Mouse (Mus musculus) heart, adult 18-20 months (tissue): ENCODE data around the gene Slc7a14. TPM values are rescaled to one million over a fixed set of nuclear protein-coding genes. Genes with fewer than 3 reads are reported as not detected.
A peak's percentile ranks its signal among the peaks of the same experiment; 100 is the strongest.
"Not testable (repeated sequence)": the region's sequence is repeated elsewhere in the genome, so short reads cannot be mapped to it uniquely, and the experiment has no call there.

Experiments used
- DNase-seq, 2 experiments: peaks; one replicate each; pipeline ENCODE4 v3.0.0; 2021 to 2022; ENCODE audit warnings: mixed read lengths in 1 of 2
- long read RNA-seq, 2 experiments: library from polyadenylated mRNA; stranded (forward); transcript quantifications; one replicate each; pipeline ENCODE4 v2.0.0; 2021
- total RNA-seq, 2 experiments: library from RNA; stranded (reverse); gene quantifications; 2 replicates each; pipeline ENCODE4 v1.2.3; 2021

Gene Slc7a14
- total RNA-seq, result not detected
- long read RNA-seq, experiment 1, result 0 reads
- long read RNA-seq, experiment 2, result 0 reads

DNA sequence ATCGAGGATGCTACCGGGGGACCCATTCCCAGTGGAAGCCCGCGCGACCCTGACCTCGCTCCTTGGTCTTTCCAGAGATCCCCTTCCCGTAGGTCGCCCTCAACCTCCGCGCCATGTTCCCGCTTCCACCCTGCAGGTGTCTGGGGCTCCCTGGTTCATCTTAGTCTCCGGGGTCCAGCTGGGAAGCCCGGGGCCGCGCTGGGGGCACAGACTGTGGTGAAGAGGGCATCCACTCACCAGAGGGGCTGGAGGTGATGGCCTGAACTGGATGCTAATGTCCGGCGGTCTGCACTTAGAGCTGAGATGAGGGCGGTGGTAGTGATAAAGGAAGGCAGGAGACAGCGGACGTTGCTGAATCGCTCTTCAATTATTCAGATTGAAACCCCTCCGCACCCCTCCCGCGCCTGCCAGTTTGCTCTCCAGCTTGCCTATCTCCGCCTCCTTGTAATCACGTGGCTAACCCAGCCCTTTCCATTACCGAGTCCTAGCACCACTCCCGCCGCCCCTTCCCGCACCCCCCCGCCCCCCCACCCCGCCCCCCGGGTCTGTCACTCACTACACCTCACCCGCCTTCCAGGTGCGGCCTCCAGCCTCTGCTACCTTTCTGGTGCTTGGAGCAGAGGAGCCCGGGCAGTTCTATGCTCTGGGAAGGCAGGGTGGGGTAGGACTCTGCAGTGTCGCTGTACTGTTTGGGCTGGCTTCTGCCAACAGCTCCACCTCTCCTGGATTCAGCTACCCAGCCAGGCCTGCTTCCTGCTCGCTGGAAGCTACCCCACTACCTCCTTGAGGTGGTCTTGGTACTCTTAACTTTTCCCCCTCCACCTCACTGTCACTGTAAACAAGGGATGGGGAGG is at the start of gene Slc7a14:
TSS of gene Slc7a14 (minus strand) at position 445 of the 854 bp plus-strand sequence.
- DNase-seq, result no peak

- DNase-seq, result no peak
Observed at GRCm38 (mm10) chr3:31346540-31346939, 36.4 kb upstream of the Slc7a14 start.

DNA sequence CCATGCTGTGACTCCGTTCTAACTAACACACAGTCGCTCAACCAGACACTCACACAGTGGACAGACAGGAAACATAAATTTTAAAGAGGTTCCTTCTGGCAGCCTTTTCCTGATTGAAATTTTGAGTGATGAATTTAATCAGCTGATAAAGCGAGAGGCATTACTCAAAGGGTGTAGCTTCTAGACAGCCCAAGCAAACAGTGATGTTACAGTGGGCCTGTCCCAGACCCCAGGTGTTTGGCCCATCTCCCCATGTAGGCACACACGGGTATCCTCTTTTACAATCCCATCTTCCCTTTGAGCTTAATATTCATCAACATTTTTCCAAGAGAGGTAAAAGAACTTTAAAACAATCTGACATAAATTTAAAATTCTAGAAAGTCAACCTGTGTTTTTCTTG is 35.6 kb upstream of the Slc7a14 start:
- DNase-seq, result no peak

DNA sequence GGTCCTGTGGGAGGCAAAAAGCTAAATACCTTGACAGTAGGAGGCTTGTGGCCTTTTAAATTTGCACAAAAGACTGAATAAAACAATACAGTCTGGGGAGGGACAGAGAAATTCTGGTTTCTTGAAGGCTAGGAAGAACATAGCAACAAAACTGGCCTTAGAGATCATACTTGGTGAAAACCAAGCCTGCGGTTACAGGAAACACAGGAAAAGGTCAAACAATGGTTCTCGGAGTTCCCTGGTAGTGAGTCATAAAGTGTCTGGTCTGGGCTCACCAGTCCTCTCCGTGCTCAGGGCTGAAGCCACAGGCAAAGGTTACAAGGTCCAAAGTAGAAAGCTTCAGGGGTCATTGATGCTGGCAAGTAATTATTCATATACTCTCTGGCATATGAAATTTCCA is 29.1 kb upstream of the Slc7a14 start:
- no peak for DNase-seq

DNA sequence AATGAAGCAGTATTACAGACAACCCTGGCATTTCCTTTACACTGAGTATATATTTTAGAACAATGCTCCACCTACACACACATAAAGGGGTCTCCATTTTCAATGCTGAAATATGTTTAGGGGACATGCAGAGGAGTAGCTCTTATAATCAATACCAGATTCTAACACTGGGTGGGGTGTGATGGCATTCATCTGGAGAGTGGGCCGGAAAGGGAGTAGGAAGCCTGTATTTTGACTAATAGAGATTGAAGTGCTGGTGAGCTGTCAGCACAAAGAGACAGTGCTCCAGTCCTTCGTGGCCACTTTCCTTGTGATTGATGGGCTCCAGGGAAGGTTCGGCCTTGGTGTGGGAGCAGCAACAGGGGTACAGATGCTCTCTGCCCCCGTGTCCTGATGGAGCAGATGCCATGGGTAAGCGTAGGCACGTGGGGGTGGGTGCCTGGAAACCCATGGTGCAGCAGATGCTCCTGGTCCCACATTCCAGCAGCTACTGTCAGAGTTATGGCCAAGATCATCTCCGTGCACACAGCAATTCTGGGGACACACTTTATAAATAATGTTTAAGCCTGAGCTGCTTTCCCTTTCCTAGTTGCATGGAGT is 18.2 kb upstream of the Slc7a14 start:
- DNase-seq, result no peak

DNA sequence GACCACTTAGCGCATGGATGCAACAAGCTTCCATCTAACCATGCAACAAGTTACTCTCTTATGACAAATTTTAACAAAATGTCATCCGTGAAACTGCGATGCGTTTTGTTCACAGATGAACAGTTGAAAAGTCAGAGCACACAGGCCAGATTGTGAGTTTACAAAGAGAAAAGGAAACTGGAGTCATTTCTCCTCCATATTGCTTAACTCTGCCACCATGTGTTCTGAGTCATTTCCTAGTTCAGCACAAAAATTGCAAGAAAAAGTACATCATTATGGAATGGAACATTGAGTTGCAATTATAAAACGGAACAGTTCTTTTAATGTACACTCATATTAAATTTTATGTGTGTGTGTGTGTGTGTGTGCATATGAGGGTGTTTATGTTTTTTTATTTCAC is 17.6 kb upstream of the Slc7a14 start:
- no peak for DNase-seq

- peak in 1 of 2 experiments; percentile 2 for DNase-seq
Observed at GRCm38 (mm10) chr3:31324231-31324654, 14.1 kb upstream of the Slc7a14 start.

DNA sequence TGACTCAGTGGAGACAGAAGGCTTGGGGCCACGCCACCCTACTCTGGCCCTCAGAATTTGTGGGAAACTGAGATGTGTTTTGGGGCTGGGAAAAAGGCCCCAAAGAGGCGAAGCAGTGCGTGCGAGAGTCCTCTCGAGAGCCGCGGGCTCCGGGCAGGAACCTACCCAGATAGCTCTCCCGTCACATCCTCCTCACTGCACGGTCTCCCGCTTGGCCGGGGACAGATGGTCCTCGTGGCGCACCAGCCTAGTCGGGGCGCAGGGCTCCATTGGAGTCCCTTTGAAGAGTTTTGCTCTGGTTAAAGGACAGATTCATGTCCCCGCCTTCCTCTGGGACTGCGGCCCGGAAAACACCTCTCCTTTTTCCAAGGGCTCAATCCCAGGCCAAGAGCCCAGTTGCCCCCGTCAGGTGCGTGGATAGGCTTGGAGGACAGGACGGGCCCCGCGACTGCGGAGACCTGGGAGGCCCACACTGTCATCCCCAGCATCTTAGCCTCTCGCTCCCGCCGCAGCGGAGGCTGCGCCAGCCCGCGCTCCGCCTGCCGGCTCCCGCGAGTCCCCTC is 726 bp downstream of the Slc7a14 start:
- DNase-seq, result no peak

- DNase-seq, result peak; percentile 2 to 56
Observed at GRCm38 (mm10) chr3:31308906-31309305, 1.3 kb downstream of the Slc7a14 start.

GRCm38 (mm10) chr3:31307936-31308335 is 2.2 kb downstream of the Slc7a14 start:
- no peak for DNase-seq

DNA sequence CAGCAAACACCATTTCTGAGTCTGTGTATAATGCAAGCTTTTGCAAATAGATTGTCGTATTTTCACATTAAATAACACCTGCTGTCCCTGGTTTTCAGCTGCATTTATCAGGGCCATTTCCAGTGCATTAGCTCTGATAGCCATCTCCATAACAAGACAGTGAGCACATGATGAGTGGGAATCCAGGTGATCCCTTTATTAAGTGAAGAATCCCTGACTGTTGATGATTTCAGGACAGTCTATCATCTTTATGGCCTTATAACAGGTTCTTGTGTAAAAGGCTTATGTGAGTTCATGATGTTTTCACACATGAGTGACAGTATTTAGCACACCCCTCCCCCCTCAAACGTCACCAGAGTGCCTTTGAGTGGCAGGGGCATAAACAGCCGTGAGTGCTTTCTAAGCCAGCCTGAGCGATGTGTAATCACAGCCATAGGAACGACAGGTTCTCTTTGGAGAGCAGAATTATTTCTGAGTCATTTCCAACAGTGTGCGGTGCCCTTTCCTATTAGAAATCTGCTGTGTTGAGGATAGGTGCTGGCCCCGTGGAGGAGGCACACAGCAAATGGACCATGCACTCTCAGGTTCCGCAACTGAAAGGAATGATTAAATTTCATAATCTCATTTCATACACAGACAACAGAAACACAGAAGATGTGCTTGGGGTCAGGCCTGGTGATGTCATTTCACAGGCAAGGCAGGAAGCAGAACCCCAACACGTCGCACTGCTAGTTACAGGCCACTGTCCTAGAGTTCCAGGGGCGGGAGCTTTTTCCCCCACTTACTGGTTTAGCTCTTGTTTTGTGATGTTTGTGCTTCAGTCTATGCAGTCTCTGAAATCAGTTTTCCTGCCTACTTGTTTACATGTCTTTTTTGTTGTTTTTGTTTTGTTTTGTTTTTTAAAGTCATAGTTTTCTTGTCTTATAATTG is 18.2 kb downstream of the Slc7a14 start:
- DNase-seq, result no peak

GRCm38 (mm10) chr3:31287421-31287948 is 22.7 kb downstream of the Slc7a14 start:
- no peak for DNase-seq

DNA sequence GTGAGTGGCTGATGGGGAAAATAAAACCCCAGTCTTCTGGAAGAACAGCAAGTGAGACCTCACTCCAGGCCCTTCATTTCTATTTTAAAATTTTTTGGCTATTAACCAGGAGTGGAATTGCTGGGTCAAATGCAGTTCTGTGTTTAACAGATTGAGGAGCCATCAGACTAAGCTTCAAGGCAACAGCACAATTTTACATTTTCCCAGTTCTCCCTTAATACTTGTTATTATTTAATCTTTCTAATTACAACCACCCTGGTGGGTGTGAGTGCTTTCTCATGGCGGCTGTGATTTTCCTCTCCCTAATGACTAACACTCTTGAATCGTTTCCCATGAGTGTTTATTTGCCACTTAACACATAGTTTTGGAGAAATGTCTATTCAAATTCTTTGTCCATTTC is 29.1 kb downstream of the Slc7a14 start:
- no peak for DNase-seq

- DNase-seq, result no peak
Observed at GRCm38 (mm10) chr3:31274875-31275274, 35.3 kb downstream of the Slc7a14 start.

- not testable (repeated sequence) for DNase-seq
Observed at GRCm38 (mm10) chr3:31273247-31273646, 36.9 kb downstream of the Slc7a14 start.

- DNase-seq, result no peak
Observed at GRCm38 (mm10) chr3:31272635-31273034, 37.5 kb downstream of the Slc7a14 start.

DNA sequence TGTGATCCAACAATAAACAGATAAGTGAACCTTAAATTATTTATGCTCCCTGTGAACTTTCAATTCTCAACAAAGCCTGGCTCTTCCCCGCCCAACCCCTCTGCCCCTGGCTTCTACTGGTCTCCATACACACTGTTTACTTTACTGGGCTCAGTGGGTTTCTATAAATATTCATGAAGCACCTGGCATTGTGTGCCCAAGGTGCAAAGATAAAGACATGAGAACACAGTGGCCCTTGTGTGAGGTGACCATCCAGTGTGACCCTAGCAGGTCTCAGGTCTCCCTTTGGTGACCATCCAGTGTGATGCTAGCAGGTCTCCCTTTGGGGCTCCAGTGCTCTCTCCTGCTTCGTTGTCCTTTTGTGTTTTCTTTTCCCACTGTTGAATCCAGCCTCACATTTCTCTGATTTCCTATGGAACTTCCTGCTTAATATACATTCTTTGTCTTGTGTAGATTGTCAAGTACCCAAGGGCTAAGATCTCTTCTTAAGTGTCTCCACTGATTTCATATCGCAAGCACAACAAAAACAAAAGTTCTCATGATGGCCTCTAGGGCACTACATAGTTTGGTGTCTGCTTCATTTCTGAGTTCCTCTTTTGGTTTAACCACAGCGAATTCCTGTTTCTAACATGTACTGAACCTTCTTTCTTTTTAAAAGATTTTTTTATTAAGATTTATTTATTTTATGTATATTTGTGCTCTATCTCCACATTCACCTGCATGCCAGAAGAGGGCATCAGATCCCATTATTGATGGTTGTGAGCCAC is 40.4 kb downstream of the Slc7a14 start:
- no peak for DNase-seq

- no peak for DNase-seq
Observed at GRCm38 (mm10) chr3:31267921-31268320, 42.3 kb downstream of the Slc7a14 start.

DNA sequence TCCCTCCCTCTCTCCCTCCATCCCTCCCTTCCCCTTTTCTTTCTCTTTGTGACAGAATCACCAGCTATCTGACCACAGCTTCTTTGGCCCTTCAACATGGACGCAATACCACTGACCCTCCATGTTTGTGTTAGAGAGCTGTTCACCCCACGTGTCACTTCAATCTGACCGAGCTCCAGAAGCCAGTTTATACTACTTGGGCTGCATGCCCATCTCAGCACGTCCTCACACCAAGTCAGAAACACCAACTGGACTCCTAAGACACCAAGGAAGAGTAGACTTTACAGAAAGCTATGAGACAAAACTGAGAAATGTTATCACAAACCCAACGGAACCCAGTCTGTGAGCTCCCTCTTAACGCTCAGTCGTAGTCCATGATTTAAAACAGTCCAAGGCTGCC is 43.2 kb downstream of the Slc7a14 start:
- no peak for DNase-seq

DNA sequence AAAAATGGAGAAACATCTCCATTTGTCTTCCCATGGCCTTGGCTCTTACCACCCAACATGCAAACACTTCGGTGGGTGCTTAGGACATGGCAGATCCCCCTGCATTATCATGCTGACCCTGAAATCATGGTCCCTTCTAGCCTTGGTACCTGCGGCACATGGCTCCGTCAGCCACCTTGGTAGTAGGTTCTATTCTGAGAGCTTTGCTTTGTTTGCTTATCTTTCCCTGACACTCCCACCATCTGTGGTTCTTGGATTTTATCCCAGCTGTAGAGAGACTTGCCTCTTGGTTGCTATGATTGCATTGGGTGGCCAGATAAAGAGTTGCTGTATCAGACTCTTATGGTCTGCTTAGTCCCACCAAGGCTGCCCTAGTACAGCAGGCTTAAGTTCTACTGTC is 46.6 kb downstream of the Slc7a14 start:
- no peak for DNase-seq

DNA sequence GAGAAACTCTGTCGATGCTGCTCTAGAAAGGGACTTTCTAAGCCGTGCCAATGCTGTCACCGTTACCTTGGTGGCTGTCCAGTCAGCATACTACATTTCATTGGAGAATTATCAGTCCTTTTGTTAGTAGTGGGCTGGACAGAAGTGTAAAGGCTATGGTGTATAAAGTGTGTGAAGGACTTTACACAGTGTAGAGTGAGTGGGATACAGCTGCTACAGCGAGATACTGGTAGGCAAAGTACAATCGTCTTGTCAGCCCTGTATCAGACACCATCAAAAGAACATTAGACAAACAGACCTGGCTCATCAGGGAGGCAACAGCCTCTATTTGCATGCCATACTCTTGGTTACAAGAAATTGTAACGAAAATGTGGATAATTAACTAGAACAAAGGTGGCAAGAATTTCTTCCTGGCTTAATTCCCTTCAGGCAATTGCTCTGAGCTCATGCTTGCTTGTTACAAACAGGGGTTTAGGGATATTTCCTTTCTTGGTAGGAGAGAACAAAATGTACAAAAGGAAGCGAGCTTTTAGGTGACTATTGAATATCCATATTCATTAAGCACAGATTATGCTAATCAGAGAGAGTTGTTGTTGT is 48.7 kb downstream of the Slc7a14 start:
- no peak for DNase-seq
